Mouse (Mus musculus): ENCODE data around the gene Hba-a2.
"Not testable (repeated sequence)": the region's sequence is repeated elsewhere in the genome, so short reads cannot be mapped to it uniquely, and the experiment has no call there.

The Hba-a2 gene

GRCm38 (mm10) chr11:32296203-32296602, at the start of gene Hba-a2:
TSS of gene Hba-a2 (plus strand) at chr11:32296489.
- not testable (repeated sequence) for DNase-seq (ENCODE audit: low spot score in 2 of 2)

- DNase-seq (ENCODE audit: low spot score in 2 of 2) = no peak
Observed at GRCm38 (mm10) chr11:32247068-32247467, 49.2 kb upstream of the Hba-a2 start.

- no peak for DNase-seq (ENCODE audit: low spot score in 2 of 2)
Observed at GRCm38 (mm10) chr11:32248350-32248749, 47.9 kb upstream of the Hba-a2 start.

DNA sequence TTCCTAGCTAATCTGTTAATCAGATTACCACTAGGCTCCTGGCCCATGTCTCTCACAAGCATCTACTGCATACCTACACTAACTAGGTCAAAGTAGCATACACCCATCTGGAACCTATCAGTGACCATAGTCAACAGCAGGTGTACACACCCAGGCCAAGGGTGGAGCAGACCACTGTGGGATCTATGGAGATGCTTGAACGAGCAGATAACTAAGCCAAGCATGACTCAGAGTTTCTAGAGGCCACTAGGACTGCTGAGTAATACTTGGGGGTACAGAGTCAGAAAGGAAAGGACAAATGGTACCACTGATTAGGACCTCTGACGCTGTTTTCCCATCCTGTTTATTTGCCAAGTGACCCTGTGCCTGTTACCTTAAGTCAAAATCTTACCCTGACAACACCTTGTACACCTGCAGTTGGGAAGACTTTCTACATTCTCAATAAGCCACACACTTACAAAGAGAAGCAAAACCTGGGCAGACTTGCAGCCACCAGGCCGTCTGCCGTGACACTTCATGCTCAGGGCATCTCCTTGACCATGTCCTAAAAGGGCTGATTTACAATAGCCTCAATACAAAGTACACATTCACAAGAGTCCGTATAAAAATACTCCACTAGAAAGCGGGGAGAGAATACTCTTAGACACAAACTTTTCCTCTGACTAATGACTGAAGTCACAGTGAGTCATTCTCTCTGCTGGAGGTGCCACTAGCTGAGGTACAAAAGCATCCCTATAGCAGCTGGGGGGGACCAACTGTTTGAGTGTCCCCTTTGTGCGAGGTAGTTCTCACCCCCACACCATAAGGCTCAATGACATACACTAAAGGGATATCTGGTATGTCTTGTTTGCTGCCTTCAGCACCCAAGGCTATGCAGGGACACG, 45.2 kb upstream of the Hba-a2 start:
- no peak for DNase-seq (ENCODE audit: low spot score in 2 of 2)

DNA sequence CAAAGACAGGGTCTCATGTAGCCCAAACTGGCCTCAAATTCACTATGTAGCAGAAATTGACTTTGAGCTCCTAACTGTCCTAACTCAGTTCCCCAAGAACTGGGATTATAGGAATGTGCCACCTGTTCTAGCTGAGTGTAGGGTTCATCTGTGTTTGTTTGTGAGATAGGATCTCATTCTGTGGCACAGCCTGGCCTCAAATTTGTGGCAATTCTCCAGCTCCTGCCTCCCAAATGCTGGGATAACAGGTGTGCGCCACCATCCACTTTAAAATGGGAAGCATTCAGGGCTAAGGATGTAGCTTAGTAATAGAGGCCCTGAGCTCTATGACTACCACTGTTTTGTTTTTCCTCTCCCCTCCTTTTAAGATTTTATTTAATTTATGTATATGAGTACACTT, 43.2 kb upstream of the Hba-a2 start:
- DNase-seq (ENCODE audit: low spot score in 2 of 2) = no peak

DNA sequence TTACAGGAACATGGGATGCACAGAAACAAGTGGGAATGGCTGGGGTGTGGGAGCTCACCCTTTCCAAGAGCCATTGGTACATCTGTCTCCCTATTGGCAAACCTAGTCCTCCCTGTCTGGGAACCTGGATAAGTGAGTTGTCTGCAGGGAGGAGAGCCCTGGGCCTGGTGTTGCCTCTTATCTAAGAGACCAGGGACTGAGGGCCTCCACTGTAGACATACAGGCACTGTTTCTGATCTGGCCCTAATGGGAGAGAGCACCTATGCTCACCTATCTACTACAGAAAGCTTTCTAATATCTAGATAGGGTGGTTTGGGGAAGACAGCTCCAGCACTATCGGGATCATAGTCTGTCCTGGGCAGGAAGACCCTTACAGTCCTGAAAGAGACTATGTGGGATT, 40.1 kb upstream of the Hba-a2 start:
- no peak for DNase-seq (ENCODE audit: low spot score in 2 of 2)

GRCm38 (mm10) chr11:32256566-32256965, 39.7 kb upstream of the Hba-a2 start:
- DNase-seq (ENCODE audit: low spot score in 2 of 2) = no peak

GRCm38 (mm10) chr11:32262674-32263415, 33.4 kb upstream of the Hba-a2 start:
- DNase-seq (ENCODE audit: low spot score in 2 of 2) = no peak

- DNase-seq (ENCODE audit: low spot score in 2 of 2) = no peak
Observed at GRCm38 (mm10) chr11:32265117-32265738, 31.1 kb upstream of the Hba-a2 start.

DNA sequence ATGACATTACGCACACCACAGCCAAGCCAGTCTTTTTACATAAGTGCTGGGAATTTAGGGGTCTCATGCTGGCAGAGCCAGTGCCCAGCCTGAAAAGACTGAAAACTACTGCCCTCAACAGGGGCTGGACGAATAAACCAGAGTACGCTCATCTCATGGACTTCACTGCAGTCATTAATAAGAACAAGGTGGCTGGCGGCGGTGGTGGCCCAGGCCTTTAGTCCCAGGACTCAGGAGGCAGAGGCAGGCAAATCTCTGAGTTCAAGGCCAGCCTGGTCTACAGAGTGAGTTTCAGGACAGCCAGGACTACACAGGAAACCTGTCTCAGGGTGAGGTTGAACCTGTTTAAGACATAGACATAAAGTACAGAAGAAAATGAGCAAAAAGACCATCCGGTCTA, 30.1 kb upstream of the Hba-a2 start:
- DNase-seq (ENCODE audit: low spot score in 2 of 2) = no peak

GRCm38 (mm10) chr11:32266776-32267175, 29.5 kb upstream of the Hba-a2 start:
- no peak for DNase-seq (ENCODE audit: low spot score in 2 of 2)

DNA sequence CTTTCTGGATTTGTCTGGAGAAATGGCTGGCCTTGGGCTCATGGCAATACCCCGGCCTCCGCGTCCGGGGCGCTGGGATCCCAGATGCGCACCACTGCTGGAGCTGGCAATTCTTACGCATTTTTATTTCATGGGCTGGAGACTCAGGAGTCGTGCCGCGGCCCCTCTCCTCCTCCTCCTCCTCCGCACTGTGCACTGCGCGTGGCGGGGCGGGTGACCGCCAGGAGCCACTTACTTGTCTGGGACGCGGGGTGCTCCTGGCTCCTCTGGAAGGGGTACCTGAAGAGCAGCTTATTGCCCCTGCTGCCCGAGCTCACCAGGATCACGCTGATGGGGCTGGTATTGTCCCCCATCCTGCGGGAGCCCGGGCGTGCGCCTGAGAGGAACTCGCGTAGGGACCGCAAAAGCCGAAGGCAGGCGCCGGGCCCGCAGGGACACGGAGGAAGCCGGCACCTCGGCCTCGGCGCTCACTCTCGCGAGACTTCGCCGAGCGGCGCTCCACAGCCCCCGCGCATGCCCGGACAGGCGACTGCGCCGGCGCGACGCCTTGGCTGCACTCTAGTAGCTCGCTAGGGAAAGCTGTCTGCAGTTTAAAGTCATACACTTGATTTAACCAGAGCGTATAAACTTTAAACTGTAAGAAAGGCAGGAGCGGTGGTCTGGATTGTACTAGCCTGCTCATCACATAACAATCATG, 29.0 kb upstream of the Hba-a2 start, which contains the start of gene Nprl3:
Gene Nprl3 (minus strand): TSS at position 520 of the 697 bp plus-strand sequence.
- peak; percentile 96 for DNase-seq (ENCODE audit: low spot score in 2 of 2)

- DNase-seq (ENCODE audit: low spot score in 2 of 2) = no peak
Observed at GRCm38 (mm10) chr11:32267964-32268363, 28.3 kb upstream of the Hba-a2 start.

- no peak for DNase-seq (ENCODE audit: low spot score in 2 of 2)
Observed at GRCm38 (mm10) chr11:32268952-32269351, 27.3 kb upstream of the Hba-a2 start.

GRCm38 (mm10) chr11:32271178-32271577, 25.1 kb upstream of the Hba-a2 start:
- DNase-seq (ENCODE audit: low spot score in 2 of 2) = no peak

GRCm38 (mm10) chr11:32276347-32276746, 19.9 kb upstream of the Hba-a2 start, which contains the start of gene Hba-x:
TSS of gene Hba-x (plus strand) at chr11:32276400.
- DNase-seq (ENCODE audit: low spot score in 2 of 2) = no peak

GRCm38 (mm10) chr11:32277736-32278457, 18.4 kb upstream of the Hba-a2 start:
- DNase-seq (ENCODE audit: low spot score in 2 of 2) = no peak

DNA sequence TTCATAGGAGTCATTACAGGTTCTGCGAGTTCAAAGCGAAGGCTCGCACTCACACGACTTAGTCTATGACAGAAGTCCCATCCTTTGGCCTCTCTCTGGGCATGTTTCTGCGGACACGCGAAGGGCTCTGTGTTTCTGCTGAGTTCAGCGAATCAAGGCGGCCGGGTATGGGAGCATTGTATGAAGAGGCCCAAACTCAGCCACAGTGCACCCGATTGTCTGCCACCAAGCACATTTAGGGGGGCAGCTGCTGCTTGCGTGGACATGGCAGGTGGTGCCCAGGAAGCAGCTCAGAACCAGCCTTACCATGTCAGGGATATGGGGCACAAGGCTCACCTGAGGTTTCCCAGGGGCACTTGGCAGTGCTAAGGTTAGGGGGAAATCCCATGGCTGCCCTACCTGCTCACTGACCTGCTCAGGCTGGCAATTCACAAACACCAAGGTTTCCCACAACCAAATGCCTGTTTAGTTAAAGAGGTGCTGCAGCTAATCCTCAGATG, 17.8 kb upstream of the Hba-a2 start:
- no peak for DNase-seq (ENCODE audit: low spot score in 2 of 2)

DNA sequence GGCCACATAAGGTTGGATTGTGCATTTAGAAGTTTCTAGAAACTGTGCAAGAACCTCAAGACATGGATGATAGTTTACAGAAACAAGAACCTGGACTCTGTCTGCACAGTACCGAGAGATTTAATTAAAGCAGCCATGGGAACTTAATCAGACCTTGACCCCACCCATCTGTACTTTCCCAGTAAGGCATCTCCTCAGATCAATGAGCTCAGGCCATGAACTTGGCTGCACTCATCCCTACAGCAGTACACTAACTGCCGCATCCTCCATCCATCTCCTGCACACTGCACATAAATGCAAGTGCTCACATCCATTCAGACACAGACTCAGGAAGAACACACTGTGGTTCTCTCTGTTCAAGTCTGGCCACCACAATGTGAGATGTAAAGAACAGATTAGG, 15.6 kb upstream of the Hba-a2 start:
- DNase-seq (ENCODE audit: low spot score in 2 of 2) = no peak

GRCm38 (mm10) chr11:32281416-32282144, 14.7 kb upstream of the Hba-a2 start:
- DNase-seq (ENCODE audit: low spot score in 2 of 2) = no peak
